Mouse (Mus musculus): ENCODE data around the gene Fh1. TPM values are rescaled to one million over a fixed set of nuclear protein-coding genes. Genes with fewer than 3 reads are reported as not detected.

Fh1 gene
- polyA plus RNA-seq, 1 experiment from 2014 or later = 75.4 TPM

DNA sequence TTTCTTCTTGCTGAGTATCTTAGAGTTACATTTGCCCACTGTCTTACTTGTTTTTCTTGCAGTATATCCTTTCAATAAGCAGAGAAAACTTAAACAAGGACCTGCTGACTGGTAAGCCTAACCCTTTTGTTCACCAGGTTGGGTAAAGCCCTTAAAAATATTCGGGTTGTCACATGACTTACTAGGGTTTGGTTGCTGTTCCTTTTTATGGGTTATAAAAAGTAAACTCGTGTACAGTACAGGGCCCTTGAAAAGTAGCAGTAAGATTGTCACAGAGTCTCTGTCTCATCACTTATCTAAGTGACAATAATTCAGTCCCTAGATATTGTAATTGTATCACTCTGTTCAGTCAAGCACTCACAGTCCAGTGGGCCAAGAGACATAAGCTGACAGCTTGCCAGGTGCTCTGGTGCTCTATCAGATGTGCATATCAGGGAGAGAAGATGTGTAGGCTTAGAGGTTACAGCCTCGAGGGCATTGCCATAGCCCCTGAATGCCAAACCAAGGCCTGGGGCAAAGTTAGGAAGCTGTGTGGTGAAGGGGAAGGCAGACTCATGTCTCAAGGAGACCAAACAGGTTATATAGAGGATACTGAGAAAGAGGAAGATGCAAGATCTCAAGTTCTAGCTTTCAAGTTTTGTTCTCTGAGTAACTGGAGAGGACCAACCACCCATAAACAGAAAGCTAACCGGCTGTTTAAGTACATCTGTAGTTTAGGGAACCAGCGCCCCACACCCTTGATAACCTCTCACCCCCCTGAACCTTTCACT is 18.2 kb upstream of the Fh1 start:
- no peak overlapping the region for H3K27ac ChIP-seq (replicated peaks)
- no peaks in the 10 kb centered on the region for H3K36me3 ChIP-seq (replicated peaks)
- WGBS (ENCODE audit: insufficient replicate concordance) = 43% methylated on average over 5 of the region's 5 CpGs
- peaks cover 6% of the 10 kb centered on the region; the same call in 1 of the 2 replicates for H3K4me1 ChIP-seq (replicated peaks)
- no peak for ATAC-seq (ENCODE audit: insufficient read depth)
- no peaks in the 10 kb centered on the region for H3K27me3 ChIP-seq
- H3K9ac ChIP-seq = no peak overlapping the region
- no peaks in the 10 kb centered on the region for H3K9me3 ChIP-seq (replicated peaks)
- no peak overlapping the region for H3K4me3 ChIP-seq (replicated peaks)
- H3K4me2 ChIP-seq = no peak overlapping the region

DNA sequence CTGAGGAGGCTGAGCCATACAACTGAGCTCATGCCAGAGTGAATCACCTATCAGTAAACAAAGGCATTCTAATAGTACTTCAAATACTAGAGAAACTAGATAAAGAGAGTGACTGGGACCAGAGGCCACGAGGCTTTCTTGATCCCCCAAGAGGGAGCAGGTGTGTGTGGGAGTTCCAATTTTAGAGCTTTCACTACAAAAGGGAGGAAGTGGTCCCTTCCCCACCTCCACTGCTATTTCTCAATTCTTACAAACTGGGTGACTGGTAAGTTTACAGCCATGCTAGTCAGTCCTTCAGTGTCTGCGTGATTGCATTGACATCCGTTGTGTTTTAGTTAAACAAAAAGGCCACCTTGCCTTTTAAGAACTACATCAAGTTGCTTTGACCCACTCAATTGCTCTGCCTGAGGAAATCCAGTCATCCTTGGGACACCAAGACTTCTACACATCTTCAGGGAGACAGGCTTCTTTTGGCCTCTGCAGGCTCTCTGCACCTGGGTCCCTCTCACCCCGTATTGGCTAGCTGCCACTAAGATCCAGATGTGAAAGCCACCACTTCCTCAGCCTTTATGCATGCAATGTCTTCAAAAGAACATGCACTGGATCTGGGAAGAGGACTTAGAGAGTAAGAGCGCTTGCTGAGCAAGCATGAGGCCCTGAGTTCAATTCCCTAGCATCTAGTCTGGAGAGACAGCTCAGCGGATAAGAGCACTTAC is 15.2 kb upstream of the Fh1 start:
- H3K27me3 ChIP-seq = no peaks in the 10 kb centered on the region
- H3K4me1 ChIP-seq (replicated peaks) = peaks cover 8% of the 10 kb centered on the region; the same call in 1 of the 2 replicates
- no peak overlapping the region for H3K9ac ChIP-seq
- H3K4me3 ChIP-seq (replicated peaks) = no peak overlapping the region
- H3K36me3 ChIP-seq (replicated peaks) = no peaks in the 10 kb centered on the region
- no peaks in the 10 kb centered on the region for H3K9me3 ChIP-seq (replicated peaks)
- 45% methylated on average over 6 of the region's 6 CpGs for WGBS (ENCODE audit: insufficient replicate concordance)
- H3K4me2 ChIP-seq = no peak overlapping the region
- H3K27ac ChIP-seq (replicated peaks) = no peak overlapping the region
- no peak for ATAC-seq (ENCODE audit: insufficient read depth)

- no peaks in the 10 kb centered on the region for H3K36me3 ChIP-seq (replicated peaks)
- H3K9me3 ChIP-seq (replicated peaks) = no peaks in the 10 kb centered on the region
- H3K27ac ChIP-seq (replicated peaks) = no peak overlapping the region
- peaks cover 8% of the 10 kb centered on the region; the same call in 1 of the 2 replicates for H3K4me1 ChIP-seq (replicated peaks)
- no peak overlapping the region for H3K9ac ChIP-seq
- no peak overlapping the region for H3K4me3 ChIP-seq (replicated peaks)
- no peak overlapping the region for H3K4me2 ChIP-seq
- no peak for ATAC-seq (ENCODE audit: insufficient read depth)
- WGBS (ENCODE audit: insufficient replicate concordance) = 61% methylated on average over 7 of the region's 7 CpGs
- no peaks in the 10 kb centered on the region for H3K27me3 ChIP-seq
These were observed 13.6 kb upstream of the Fh1 start for GRCm38 (mm10) chr1:175639072-175639471.

DNA sequence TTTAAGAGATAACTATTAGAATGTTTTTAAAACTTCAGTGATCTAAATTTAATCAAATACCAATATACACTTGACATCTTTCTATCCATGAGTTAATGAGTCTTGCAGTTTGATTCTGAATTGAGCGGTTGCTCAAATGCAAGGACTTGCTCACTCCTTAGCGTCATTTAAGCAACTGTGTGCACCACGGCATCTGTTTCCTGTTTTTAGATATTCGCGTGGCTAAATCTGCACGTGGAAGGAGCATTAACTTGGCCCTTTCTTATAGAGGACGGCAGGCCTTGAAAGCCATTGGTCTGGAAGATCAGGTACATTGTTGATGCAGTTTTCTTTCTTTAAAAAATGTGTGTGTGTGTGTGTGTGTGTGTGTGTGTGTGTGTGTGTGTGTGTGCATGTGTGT is 12.2 kb upstream of the Fh1 start:
- Histone ChIP-seq H3K36me3 (replicated peaks) (no peaks in the 10 kb centered on the region), H3K9me3 (replicated peaks) (no peaks in the 10 kb centered on the region), H3K4me2 (no peak overlapping the region), H3K4me1 (replicated peaks) (peaks cover 8% of the 10 kb centered on the region; the same call in 1 of the 2 replicates), H3K27ac (replicated peaks) (no peak overlapping the region), H3K27me3 (no peaks in the 10 kb centered on the region), H3K4me3 (replicated peaks) (no peak overlapping the region), H3K9ac (no peak overlapping the region)
- ATAC-seq (ENCODE audit: insufficient read depth) = no peak
- WGBS (ENCODE audit: insufficient replicate concordance) = 25% methylated on average over 7 of the region's 7 CpGs

- Histone ChIP-seq H3K9ac (no peak overlapping the region), H3K27me3 (no peaks in the 10 kb centered on the region), H3K4me2 (peak overlapping the region; percentile 33), H3K4me1 (replicated peaks) (peaks cover 5% of the 10 kb centered on the region; the same call in 1 of the 2 replicates), H3K27ac (replicated peaks) (no peak overlapping the region), H3K4me3 (replicated peaks) (peak overlapping the region; percentile 24; the same call in 1 of the 2 replicates), H3K9me3 (replicated peaks) (no peaks in the 10 kb centered on the region), H3K36me3 (replicated peaks) (no peaks in the 10 kb centered on the region)
- no peak for ATAC-seq (ENCODE audit: insufficient read depth)
- 89% methylated on average over 14 of the region's 14 CpGs for WGBS (ENCODE audit: insufficient replicate concordance)
These were observed 7.0 kb upstream of the Fh1 start for GRCm38 (mm10) chr1:175632470-175632869.

DNA sequence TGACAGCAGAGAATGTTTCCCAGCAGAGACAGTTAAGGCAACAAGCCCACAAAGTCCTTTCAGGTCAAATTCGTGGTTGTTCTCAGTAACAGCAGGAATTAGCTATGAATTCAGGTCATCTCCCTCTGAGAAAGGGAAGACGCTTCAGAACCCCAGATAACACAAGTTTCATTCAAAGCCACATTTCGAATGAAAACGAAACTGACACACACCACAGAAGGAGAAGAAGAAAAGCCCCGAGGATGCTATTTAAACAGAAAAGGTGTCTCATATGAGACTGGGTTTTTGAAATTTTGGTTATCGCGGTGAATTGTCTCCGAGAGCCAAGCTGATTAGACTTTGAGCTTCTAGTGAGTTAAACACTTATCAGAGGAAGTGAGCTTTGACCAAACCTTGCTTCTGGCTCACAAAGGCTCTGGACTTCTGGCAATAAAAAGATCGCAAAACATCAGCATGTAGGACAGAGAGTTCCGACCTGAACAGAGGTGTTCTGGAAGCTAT is 6.3 kb upstream of the Fh1 start:
- Histone ChIP-seq H3K4me1 (replicated peaks) (peaks cover 5% of the 10 kb centered on the region; the same call in 1 of the 2 replicates), H3K4me3 (replicated peaks) (0 out of 2 replicates have a peak overlapping the region, but pooled peaks have one; percentile 24), H3K27me3 (no peaks in the 10 kb centered on the region), H3K36me3 (replicated peaks) (no peaks in the 10 kb centered on the region), H3K27ac (replicated peaks) (peak overlapping the region; percentile 49), H3K9ac (no peak overlapping the region), H3K4me2 (peak overlapping the region; percentile 21), H3K9me3 (replicated peaks) (no peaks in the 10 kb centered on the region)
- no peak for ATAC-seq (ENCODE audit: insufficient read depth)
- WGBS (ENCODE audit: insufficient replicate concordance) = 28% methylated on average over 10 of the region's 10 CpGs

DNA sequence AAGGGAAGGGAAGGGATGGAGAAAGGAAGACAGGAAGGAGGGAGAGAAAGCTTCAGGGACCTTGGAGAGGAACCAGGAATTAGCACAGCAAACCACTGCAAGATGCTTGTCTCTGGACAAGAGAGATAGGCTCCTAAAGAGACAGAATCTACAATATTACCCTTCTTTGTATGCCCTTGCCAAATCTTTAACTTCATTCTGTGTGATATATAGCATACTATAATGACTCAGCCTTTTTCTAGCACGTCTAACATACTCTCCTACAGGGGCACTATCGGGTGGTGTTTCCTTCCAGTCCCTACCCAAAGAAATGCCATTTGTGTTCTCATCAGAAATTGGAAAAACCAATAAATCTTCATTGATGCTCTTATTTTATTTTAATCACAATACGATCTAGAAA is 5.6 kb upstream of the Fh1 start:
- WGBS (ENCODE audit: insufficient replicate concordance) = 38% methylated on average over 3 of the region's 3 CpGs
- no peak for ATAC-seq (ENCODE audit: insufficient read depth)
- H3K36me3 ChIP-seq (replicated peaks) = no peaks in the 10 kb centered on the region

DNA sequence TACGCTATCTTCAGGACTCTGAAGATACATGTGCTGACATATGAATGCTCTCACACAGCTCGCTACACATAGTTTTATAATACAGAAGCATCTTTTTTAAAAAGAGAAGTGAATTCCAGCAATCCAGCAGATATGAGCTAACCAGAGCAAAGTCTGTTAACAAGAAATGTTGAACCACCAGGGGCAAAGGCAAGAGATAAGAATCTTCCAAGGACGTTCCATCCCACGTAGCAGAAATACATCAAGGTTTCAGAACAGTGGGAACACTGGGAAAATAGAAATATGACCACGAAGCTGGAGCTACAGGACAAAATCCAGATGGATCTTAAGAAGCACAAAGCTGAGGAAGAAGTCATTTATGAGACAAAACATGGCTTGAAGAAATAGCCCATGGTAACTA is 4.9 kb upstream of the Fh1 start:
- 58% methylated on average over 5 of the region's 5 CpGs for WGBS (ENCODE audit: insufficient replicate concordance)
- Histone ChIP-seq H3K4me3 (replicated peaks) (no peak overlapping the region), H3K27me3 (no peaks in the 10 kb centered on the region), H3K9me3 (replicated peaks) (no peaks in the 10 kb centered on the region), H3K4me1 (replicated peaks) (peaks cover 5% of the 10 kb centered on the region; the same call in 1 of the 2 replicates), H3K9ac (no peak overlapping the region), H3K27ac (replicated peaks) (no peak overlapping the region), H3K36me3 (replicated peaks) (no peaks in the 10 kb centered on the region), H3K4me2 (no peak overlapping the region)
- ATAC-seq (ENCODE audit: insufficient read depth) = no peak

More for the DNA sequence above, 5.6 kb upstream of the Fh1 start:
- Histone ChIP-seq H3K4me2 (no peak overlapping the region), H3K27me3 (no peaks in the 10 kb centered on the region), H3K4me1 (replicated peaks) (peaks cover 5% of the 10 kb centered on the region; the same call in 1 of the 2 replicates), H3K27ac (replicated peaks) (0 out of 2 replicates have a peak overlapping the region, but pooled peaks have one; percentile 49), H3K9ac (no peak overlapping the region), H3K9me3 (replicated peaks) (no peaks in the 10 kb centered on the region), H3K4me3 (replicated peaks) (no peak overlapping the region)

DNA sequence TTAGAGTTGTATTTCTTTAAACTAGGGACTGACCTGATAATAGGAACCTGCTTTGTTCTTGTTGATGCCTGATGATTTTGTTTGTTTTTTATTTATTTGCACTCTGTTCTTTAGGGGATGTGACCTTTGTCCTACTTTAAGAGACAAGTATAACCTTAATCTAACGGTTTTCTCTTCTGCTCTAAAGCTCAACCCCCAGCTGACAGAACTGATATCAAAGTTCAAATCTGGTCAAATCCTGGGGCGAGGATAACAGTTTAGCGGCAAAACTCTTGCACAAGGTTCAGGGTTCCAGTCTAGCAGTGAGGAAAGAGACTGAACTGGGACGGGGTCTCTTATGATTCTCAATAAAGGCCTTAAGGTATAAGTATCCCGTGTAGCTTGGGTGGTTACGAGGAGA is 3.8 kb upstream of the Fh1 start:
- Histone ChIP-seq H3K4me3 (replicated peaks) (no peak overlapping the region), H3K9ac (no peak overlapping the region), H3K27me3 (no peaks in the 10 kb centered on the region), H3K36me3 (replicated peaks) (no peaks in the 10 kb centered on the region), H3K4me1 (replicated peaks) (peaks cover 14% of the 10 kb centered on the region), H3K27ac (replicated peaks) (no peak overlapping the region), H3K9me3 (replicated peaks) (no peaks in the 10 kb centered on the region), H3K4me2 (no peak overlapping the region)
- 59% methylated on average over 6 of the region's 6 CpGs for WGBS (ENCODE audit: insufficient replicate concordance)
- ATAC-seq (ENCODE audit: insufficient read depth) = no peak

DNA sequence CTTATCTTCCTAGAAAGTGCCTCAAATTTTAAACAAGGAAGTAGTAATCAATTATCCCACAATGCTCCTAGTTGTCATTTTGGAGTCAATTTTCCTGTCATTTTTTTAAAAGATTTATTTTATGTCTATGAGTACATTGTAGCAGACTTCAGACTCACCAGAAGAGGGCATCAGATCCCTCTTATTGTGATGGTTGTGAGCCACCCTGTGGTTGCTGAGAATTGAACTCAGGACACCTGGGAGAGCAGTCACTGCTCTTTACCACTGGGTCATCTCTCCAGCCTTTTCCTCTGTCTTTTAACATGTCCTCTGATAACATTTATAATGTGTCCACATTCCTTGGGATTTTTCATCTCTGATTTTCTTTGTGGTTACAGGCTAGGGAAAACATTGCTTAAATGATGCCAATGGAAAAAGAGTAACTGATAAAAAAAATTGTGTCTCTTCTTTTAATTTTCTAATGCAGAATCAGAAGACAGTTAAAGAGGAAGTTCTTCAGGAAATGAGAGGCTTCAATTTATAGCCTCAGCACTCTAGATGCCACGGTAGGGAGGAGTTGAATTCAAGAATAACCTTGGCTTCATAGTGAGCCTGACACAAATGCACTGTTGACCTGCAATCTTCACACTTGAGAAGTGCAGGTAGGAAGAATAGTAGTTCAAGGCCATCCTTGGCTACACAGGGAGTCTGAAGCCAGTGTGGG is 706 bp upstream of the Fh1 start:
- Histone ChIP-seq H3K27me3 (no peaks in the 10 kb centered on the region), H3K4me2 (peak overlapping the region; percentile 95), H3K4me1 (replicated peaks) (peaks cover 13% of the 10 kb centered on the region), H3K36me3 (replicated peaks) (no peaks in the 10 kb centered on the region), H3K4me3 (replicated peaks) (peak overlapping the region; percentile 83), H3K9me3 (replicated peaks) (no peaks in the 10 kb centered on the region), H3K27ac (replicated peaks) (peak overlapping the region; percentile 78), H3K9ac (peak overlapping the region; percentile 43; the same call in 1 of the 2 replicates)
- 22% methylated on average over 1 of the region's 1 CpGs for WGBS (ENCODE audit: insufficient replicate concordance)
- ATAC-seq (ENCODE audit: insufficient read depth) = peak; percentile 54

GRCm38 (mm10) chr1:175623656-175624055 is 1.8 kb downstream of the Fh1 start:
- no peak for ATAC-seq (ENCODE audit: insufficient read depth)
- WGBS (ENCODE audit: insufficient replicate concordance) = 74% methylated on average over 6 of the region's 6 CpGs
- Histone ChIP-seq H3K4me2 (no peak overlapping the region), H3K27ac (replicated peaks) (no peak overlapping the region), H3K4me1 (replicated peaks) (peaks cover 11% of the 10 kb centered on the region), H3K36me3 (replicated peaks) (peaks cover 6% of the 10 kb centered on the region; the same call in 1 of the 2 replicates), H3K9ac (no peak overlapping the region), H3K4me3 (replicated peaks) (no peak overlapping the region), H3K9me3 (replicated peaks) (no peaks in the 10 kb centered on the region), H3K27me3 (no peaks in the 10 kb centered on the region)
